Mouse (Mus musculus): Measurements from ENCODE around the gene Gpr107. TPM values are rescaled to one million over a fixed set of nuclear protein-coding genes. Genes with fewer than 3 reads are reported as not detected.

The Gpr107 gene
- polyA plus RNA-seq, 2 experiments = 5.4 to 8.6 TPM

DNA sequence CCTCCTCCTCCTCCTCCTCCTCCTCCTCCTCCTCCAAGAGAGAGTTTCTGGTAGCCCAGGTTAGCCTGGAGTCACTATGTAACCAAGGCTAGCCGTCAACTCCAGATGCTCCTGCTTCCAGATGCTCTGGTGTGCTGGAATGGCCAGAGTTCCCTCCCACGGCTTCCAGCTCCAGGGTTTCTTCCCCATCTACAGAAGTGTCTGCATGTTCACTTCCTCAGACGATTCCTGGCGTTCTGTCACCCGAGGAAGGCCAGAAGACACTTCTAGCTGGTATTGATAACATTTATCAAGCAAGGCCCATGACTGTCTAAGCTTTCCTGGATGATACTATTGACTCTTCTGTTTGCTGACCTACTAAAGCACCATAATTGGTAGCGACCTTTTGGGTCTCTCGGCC lies 27.0 kb upstream of the Gpr107 start:
- Histone ChIP-seq H3K4me2 (ENCODE audit: low read depth) (no peak overlapping the region), H3K27ac (no peak overlapping the region), H3K9ac (replicated peaks) (no peak overlapping the region), H3K4me1 (replicated peaks; ENCODE audit: control insufficient read depth in 2 of 2, insufficient read depth in 2 of 2, low read length in 1 of 2) (peaks cover 2 to 42% of the 10 kb centered on the region in 2 experiments; a peak in 3 of 4 replicates), H3K9me3 (ENCODE audit: control insufficient read depth, low read length) (no peaks in the 10 kb centered on the region), H3K36me3 (replicated peaks; ENCODE audit: control insufficient read depth, insufficient read depth, low read depth) (no peaks in the 10 kb centered on the region), H3K27me3 (ENCODE audit: control insufficient read depth, insufficient read depth, low read length) (no peaks in the 10 kb centered on the region), H3K4me3 (ENCODE audit: insufficient read depth in 1 of 2, low read depth in 2 of 2, low read length in 2 of 2) (no peak overlapping the region)
- DNase-seq (ENCODE audit: low read depth in 3 of 3, low spot score in 3 of 3) = no peak
- no peak for TF ChIP-seq CTCF (IDR thresholded peaks at IDR 0.05; ENCODE audit: low read depth)
- ATAC-seq (ENCODE audit: insufficient read depth) = no peak
- WGBS (ENCODE audit: insufficient replicate concordance) = 27% methylated on average over 7 of the region's 7 CpGs

DNA sequence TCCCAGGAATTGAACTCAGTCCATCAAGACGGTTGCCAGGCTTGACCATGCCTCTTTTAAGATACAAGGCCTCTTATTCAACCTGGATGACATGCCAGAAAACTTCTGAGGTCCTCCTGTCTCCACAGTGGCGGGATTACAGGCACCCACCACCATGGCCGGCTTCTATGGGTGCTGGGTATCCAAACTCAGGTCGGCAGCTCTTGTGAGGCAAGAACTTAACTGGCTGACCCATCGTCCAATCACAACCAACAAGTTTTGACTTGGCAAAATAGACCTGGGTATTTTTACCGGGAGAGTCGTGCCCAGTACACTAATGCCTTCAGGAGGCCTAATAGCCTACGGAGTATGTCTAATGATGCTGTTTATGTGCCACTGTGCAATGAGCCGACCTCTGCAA lies 26.1 kb upstream of the Gpr107 start:
- Histone ChIP-seq H3K9ac (replicated peaks) (no peak overlapping the region), H3K9me3 (ENCODE audit: control insufficient read depth, low read length) (no peaks in the 10 kb centered on the region), H3K4me1 (replicated peaks; ENCODE audit: control insufficient read depth in 2 of 2, insufficient read depth in 2 of 2, low read length in 1 of 2) (peaks cover 2 to 48% of the 10 kb centered on the region in 2 experiments; a peak in 3 of 4 replicates), H3K27me3 (ENCODE audit: control insufficient read depth, insufficient read depth, low read length) (no peaks in the 10 kb centered on the region), H3K27ac (no peak overlapping the region), H3K36me3 (replicated peaks; ENCODE audit: control insufficient read depth, insufficient read depth, low read depth) (no peaks in the 10 kb centered on the region), H3K4me3 (ENCODE audit: insufficient read depth in 1 of 2, low read depth in 2 of 2, low read length in 2 of 2) (no peak overlapping the region), H3K4me2 (ENCODE audit: low read depth) (no peak overlapping the region)
- TF ChIP-seq EP300 (IDR thresholded peaks at IDR 0.05; ENCODE audit: low read depth) (no peak), CTCF (IDR thresholded peaks at IDR 0.05; ENCODE audit: low read depth) (no peak)
- 75% methylated on average over 9 of the region's 9 CpGs for WGBS (ENCODE audit: insufficient replicate concordance)
- ATAC-seq (ENCODE audit: insufficient read depth) (no peak), DNase-seq (ENCODE audit: low read depth in 3 of 3, low spot score in 3 of 3) (no peak)

DNA sequence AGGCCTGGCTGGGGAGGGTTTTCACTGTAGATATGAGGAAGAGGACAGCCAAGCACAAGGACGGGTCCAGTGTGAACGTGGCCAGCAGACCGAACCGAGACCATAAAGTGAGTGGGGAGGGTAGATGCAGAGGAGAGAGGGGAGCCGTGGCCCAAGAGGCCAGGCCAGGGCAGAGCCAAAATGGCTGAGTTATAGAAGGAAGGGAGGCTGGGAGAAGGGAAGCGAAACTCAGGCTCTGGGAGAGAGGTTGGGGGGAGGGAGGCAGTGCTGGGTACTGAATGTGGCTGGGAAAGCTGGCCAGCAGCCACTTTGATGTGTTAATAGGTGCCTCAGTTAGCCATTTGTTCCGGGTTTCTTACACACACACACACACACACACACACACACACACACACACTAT lies 24.9 kb upstream of the Gpr107 start:
- 65% methylated on average over 7 of the region's 7 CpGs for WGBS (ENCODE audit: insufficient replicate concordance)
- peaks cover 2 to 48% of the 10 kb centered on the region in 2 experiments; a peak in 3 of 4 replicates for H3K4me1 ChIP-seq (replicated peaks; ENCODE audit: control insufficient read depth in 2 of 2, insufficient read depth in 2 of 2, low read length in 1 of 2)

DNA sequence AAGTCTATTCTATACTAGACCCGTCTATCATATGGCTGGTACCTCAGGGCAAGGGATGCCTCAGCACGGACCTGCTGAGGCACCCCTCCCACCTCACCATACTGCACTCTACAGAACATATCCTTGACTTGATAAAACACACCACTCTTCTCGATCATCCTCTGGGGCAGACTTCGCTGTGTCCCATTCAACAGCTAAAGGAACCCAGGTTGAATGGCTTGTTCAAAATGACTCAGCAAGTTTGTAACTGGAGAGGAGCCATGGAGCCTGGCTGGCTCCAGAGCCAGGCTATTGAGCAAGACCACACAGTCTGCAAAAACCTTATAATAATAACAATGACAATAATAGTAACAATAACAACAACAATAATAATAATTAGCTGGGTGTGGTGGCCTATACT lies 24.2 kb upstream of the Gpr107 start:
- Histone ChIP-seq H3K9ac (replicated peaks) (no peak overlapping the region), H3K9me3 (ENCODE audit: control insufficient read depth, low read length) (no peaks in the 10 kb centered on the region), H3K4me2 (ENCODE audit: low read depth) (no peak overlapping the region), H3K4me1 (replicated peaks; ENCODE audit: control insufficient read depth in 2 of 2, insufficient read depth in 2 of 2, low read length in 1 of 2) (peaks cover 2 to 48% of the 10 kb centered on the region in 2 experiments; a peak in 3 of 4 replicates), H3K36me3 (replicated peaks; ENCODE audit: control insufficient read depth, insufficient read depth, low read depth) (no peaks in the 10 kb centered on the region), H3K4me3 (ENCODE audit: insufficient read depth in 1 of 2, low read depth in 2 of 2, low read length in 2 of 2) (no peak overlapping the region), H3K27me3 (ENCODE audit: control insufficient read depth, insufficient read depth, low read length) (no peaks in the 10 kb centered on the region), H3K27ac (no peak overlapping the region)
- TF ChIP-seq CTCF (IDR thresholded peaks at IDR 0.05; ENCODE audit: low read depth) (no peak), EP300 (IDR thresholded peaks at IDR 0.05; ENCODE audit: low read depth) (no peak)
- no peak for ATAC-seq (ENCODE audit: insufficient read depth)
- no peak for DNase-seq (ENCODE audit: low read depth in 3 of 3, low spot score in 3 of 3)
- 33% methylated on average over 4 of the region's 4 CpGs for WGBS (ENCODE audit: insufficient replicate concordance)

More for the DNA sequence above, 24.9 kb upstream of the Gpr107 start:
- Histone ChIP-seq H3K27ac (no peak overlapping the region), H3K36me3 (replicated peaks; ENCODE audit: control insufficient read depth, insufficient read depth, low read depth) (no peaks in the 10 kb centered on the region), H3K4me2 (ENCODE audit: low read depth) (no peak overlapping the region), H3K9ac (replicated peaks) (no peak overlapping the region), H3K4me3 (ENCODE audit: insufficient read depth in 1 of 2, low read depth in 2 of 2, low read length in 2 of 2) (no peak overlapping the region), H3K9me3 (ENCODE audit: control insufficient read depth, low read length) (no peaks in the 10 kb centered on the region), H3K27me3 (ENCODE audit: control insufficient read depth, insufficient read depth, low read length) (no peaks in the 10 kb centered on the region)
- ATAC-seq (ENCODE audit: insufficient read depth) = no peak
- TF ChIP-seq EP300 (IDR thresholded peaks at IDR 0.05; ENCODE audit: low read depth) (no peak), CTCF (IDR thresholded peaks at IDR 0.05; ENCODE audit: low read depth) (no peak)
- DNase-seq (ENCODE audit: low read depth in 3 of 3, low spot score in 3 of 3) = no peak

DNA sequence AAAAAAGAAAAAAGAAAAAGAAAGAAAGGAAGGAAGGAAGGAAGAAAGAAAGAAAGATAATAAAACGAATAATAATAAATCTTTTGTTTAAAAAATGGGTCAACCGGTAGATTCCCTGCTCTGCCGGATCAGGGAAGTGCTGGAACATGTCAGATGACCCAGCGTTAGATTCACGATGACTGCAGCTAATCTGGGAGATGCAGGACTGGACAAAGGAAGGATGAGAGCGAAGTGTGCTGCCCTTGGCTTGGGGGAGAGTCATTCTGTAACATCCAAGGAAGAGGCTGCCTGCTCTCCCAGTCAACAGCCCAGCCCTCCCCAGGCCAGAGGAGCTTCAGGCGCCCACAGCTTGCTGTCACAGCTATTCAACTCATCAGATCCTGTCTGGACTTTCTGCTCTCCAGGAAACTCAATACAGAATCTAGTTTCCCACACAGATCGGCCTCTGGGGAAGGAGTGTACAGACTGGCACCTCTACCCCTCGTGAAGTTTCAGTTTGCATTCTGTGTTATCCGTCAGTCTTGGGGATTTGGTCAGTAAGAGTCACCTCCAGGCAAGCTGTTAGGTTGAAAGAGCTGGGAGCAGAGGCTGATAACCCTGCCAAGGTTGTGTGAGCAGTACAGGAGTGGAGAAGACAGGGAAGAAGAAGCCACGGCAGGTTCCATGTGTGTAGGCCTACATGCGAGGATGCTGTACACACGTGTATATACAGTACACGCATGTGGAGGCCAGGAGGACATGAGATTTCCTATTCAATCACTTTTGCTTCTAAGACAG lies 22.2 kb upstream of the Gpr107 start:
- no peak for TF ChIP-seq EP300 (IDR thresholded peaks at IDR 0.05; ENCODE audit: low read depth)
- TF ChIP-seq CTCF (IDR thresholded peaks at IDR 0.05; ENCODE audit: low read depth) = no peak
- no peaks in the 10 kb centered on the region for H3K36me3 ChIP-seq (replicated peaks; ENCODE audit: control insufficient read depth, insufficient read depth, low read depth)
- ATAC-seq (ENCODE audit: insufficient read depth) (no peak), DNase-seq (ENCODE audit: low read depth in 3 of 3, low spot score in 3 of 3) (no peak)
- H3K9me3 ChIP-seq (ENCODE audit: control insufficient read depth, low read length) = no peaks in the 10 kb centered on the region
- H3K4me3 ChIP-seq (ENCODE audit: insufficient read depth in 1 of 2, low read depth in 2 of 2, low read length in 2 of 2) = no peak overlapping the region
- no peak overlapping the region for H3K9ac ChIP-seq (replicated peaks)
- H3K27me3 ChIP-seq (ENCODE audit: control insufficient read depth, insufficient read depth, low read length) = no peaks in the 10 kb centered on the region
- 58% methylated on average over 14 of the region's 14 CpGs for WGBS (ENCODE audit: insufficient replicate concordance)
- no peak overlapping the region for H3K27ac ChIP-seq
- H3K4me1 ChIP-seq (replicated peaks; ENCODE audit: control insufficient read depth in 2 of 2, insufficient read depth in 2 of 2, low read length in 1 of 2) = peaks cover 2 to 43% of the 10 kb centered on the region in 2 experiments; a peak in 3 of 4 replicates
- no peak overlapping the region for H3K4me2 ChIP-seq (ENCODE audit: low read depth)

All from liver, embryonic 14.5 days (tissue).